Mouse (Mus musculus) left cerebral cortex, postnatal 25 days (tissue): ENCODE measurements around the gene Ubald2. TPM values are rescaled to one million over a fixed set of nuclear protein-coding genes. Genes with fewer than 3 reads are reported as not detected.
"Not testable (repeated sequence)": the region's sequence is repeated elsewhere in the genome, so short reads cannot be mapped to it uniquely, and the experiment has no call there.

Experiments used
- DNase-seq, 2 experiments: peaks; one replicate each; pipeline ENCODE4 v3.0.0; 2022; ENCODE audit warnings: low spot score in 2 of 2, mixed read lengths in 1 of 2
- intact Hi-C: fragments of 180-260 bp; cut with DNase I; formaldehyde crosslinking; loops from one replicate; pipeline ENCODE4 v1.15.1; 2025
- total RNA-seq, 2 experiments: library from RNA; stranded (reverse); gene quantifications; 2 replicates each; pipeline ENCODE4 v1.2.3; 2021

Gene Ubald2
- total RNA-seq, 2 experiments from 2014 or later, result 31.3 to 33.7 TPM

- peak; percentile 91 to 94 for DNase-seq
- intact Hi-C loops, result loop anchor here (1.0 kb wide), 1 partner anchor 21 kb away; the partner anchor contains the start of gene Ubald2
These were observed 20.8 kb upstream of the Ubald2 start, which contains the start of gene Rnf157 for GRCm38 (mm10) chr11:116412904-116413630. Rnf157 (minus strand) TSS chr11:116413032.

- DNase-seq, result no peak
These were observed 20.3 kb upstream of the Ubald2 start for GRCm38 (mm10) chr11:116413631-116414022.

DNA sequence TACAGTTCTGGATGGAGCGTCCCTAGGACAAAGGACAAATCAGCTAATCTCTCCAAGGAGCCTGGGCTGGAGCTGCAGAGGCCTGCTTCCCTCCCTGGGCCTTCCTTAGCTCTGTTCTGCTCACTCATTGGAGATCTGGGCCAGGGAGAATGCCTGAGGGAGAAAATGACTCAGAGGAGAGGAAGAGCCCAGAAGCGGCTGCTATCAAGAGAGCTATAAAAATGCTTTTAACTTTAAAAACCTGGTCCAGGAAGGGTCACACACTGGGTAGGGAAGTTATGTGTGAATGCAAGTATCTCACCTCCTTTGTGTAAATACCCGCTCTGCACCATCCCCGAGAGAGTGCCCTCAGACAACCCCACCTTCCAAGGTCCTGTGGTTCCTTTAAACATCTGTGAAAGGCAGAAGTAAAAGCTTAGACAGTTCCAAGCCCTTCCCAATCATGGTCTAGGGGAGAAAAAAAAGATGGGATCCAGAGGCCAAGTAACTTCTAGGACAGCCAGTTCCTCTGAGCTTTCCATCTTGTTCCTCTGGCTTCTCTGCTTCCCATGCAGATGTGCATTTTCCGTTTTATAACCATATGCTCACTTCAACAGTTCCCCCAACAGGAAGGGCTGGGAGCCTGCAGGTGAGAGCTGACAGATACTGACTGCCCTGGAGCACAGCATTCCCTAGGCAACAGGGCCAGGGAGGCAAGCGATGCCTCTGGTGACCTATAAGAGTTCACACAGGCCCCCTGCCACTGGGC is 17.5 kb upstream of the Ubald2 start:
- intact Hi-C loops, result no loop called here
- DNase-seq, result no peak

More at GRCm38 (mm10) chr11:116413631-116414022, 20.3 kb upstream of the Ubald2 start:
- intact Hi-C loops, result loop anchor here (1.0 kb wide), 1 partner anchor 21 kb away; the partner anchor contains the start of gene Ubald2

- DNase-seq, result no peak
- intact Hi-C loops, result no loop called here
These were observed 16.8 kb upstream of the Ubald2 start for GRCm38 (mm10) chr11:116417054-116417453.

DNA sequence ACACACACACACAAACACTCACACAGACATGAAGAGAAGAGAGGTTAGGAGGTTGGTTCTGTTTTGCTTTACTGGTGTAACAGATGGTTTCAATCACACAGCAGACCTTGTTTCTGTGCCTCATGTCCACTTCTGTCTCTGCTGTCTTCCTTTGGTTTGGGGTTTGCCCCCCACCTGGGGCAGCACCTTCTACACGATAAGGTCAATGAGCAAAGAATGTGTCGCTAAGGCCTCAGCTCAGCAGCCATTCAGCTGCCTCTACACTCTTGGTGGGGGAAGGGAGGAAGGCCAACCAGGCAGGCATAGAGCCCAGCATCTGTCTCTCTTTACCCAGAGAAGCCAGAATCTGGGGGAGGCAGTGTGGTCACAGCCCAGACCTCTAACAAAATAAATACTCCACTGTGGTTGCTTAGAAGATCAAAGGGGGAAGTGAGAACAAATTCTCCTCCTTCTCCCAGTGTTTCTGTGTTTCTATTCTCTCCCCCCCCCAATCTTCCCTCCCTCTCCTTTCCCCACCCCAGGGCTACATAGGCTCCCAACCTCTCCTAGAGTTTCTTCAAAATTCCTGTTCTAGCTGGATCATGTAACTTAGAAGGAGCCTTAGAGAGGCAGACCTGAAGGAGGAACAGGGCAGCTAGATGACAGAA is 15.6 kb upstream of the Ubald2 start:
- intact Hi-C loops, result no loop called here
- peak in 1 of 2 experiments; percentile 56 for DNase-seq

DNA sequence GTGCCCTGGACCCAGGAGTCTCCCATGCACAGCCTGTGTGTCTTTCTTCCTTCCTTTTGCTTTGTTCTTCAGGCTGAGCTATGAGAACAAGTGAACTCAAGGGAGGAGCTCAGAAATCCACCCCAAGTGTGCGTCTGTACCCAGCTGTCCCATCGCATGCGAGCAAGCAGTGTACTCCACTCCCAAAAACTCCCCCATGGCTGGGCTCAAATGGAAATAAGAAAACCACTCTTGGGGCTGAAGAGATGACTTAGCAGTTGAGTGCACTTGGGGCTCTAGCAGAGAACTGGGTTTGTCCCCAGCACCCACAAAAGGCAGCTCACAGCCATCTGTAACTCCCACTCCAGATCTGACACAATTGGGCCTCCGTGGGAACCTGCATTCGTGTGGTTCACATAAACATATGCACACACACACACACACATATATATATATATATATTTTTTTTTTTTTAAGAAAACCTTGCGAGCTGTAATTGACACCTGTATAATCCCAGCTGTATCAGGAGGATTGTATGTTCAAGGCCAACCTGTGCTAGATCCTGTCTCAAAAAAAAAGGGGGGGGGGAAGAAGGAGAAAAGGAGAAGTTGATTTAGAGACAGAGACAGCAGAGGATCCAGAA is 14.9 kb upstream of the Ubald2 start:
- DNase-seq, result no peak
- intact Hi-C loops, result no loop called here

DNA sequence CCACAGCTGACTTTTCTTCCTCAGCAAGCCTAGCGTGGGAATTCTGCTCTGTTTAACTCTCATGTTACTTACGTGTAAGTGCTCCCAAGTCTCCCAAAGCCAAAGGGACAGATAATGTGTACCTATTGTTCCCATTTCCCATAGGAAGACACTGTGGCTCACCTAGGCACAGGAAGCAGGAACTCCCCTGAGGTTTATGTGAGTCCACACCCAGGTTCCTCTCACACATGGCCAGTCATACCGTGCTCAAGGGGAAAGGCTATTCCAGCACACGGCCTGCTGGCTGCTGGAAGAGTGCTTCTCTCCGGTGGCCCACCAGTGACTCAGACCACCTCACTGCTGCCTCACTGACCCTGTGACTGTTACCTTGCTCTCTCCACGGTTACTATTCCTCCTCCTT is 12.8 kb upstream of the Ubald2 start:
- DNase-seq, result no peak

DNA sequence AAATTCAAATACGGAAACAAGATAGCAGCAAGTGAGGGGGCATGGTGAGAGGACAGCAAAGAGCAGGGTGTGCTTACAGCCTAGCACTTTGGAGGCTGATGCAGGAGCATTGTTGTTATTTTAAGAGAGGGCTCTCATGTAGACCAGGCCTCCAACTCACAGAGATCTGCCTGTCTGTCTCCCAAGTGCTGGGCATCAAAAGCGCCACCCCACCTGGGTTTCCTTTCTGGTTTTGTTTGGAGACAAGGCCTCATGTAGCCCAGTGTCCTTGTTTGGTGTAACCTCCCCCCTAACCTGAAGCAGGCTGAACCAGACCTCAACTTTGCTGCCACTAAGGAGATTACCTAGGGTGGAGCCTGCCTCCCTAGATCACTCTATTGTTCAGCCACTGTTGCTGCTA is 11.3 kb upstream of the Ubald2 start:
- intact Hi-C loops, result no loop called here
- DNase-seq, result no peak

More for the DNA sequence above, 12.8 kb upstream of the Ubald2 start:
- intact Hi-C loops, result no loop called here

GRCm38 (mm10) chr11:116423214-116423613 is 10.7 kb upstream of the Ubald2 start:
- no peak for DNase-seq
- intact Hi-C loops, result no loop called here

GRCm38 (mm10) chr11:116423782-116424620 is 9.9 kb upstream of the Ubald2 start:
- intact Hi-C loops, result no loop called here
- no peak for DNase-seq

GRCm38 (mm10) chr11:116424621-116425407 is 9.1 kb upstream of the Ubald2 start:
- intact Hi-C loops, result no loop called here
- no peak for DNase-seq

- intact Hi-C loops, DNase-seq: not testable (repeated sequence)
These were observed 7.6 kb upstream of the Ubald2 start for GRCm38 (mm10) chr11:116426328-116426727.

DNA sequence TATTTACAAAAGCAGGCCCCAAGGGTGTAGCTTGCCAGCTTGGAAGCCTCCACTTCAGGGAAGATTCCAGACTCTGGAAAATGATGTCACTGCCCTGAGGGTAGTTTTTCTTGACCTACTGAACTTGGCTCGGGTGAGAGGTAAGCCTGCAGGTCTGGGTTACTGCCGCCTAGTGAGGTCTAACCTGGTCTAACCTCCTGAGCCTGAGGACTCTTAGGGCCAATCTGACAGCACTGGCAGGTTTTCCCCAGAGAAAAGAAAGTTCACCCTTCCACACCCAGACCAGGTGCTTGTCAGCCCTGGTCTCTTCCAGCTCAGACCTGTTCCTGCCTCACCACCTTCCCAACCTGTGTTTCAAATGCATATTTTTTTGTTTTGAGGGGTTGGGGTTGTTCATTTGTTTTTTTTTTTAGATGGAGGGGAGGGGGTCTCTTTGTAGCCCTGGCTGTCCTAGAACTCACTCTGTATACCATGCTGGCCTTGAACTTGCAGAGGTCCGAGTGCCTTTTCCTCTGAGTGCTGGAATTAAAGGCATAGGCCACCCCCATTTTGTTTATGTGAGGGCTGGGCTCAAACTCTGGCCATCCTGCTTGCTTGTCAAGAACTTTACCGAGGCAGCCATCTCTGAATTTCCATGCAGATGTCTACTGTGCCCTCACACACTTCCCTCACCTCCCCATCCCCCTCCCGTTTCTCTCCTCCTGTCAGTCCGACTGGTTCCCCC is 6.9 kb upstream of the Ubald2 start:
- intact Hi-C loops, result no loop called here

DNA sequence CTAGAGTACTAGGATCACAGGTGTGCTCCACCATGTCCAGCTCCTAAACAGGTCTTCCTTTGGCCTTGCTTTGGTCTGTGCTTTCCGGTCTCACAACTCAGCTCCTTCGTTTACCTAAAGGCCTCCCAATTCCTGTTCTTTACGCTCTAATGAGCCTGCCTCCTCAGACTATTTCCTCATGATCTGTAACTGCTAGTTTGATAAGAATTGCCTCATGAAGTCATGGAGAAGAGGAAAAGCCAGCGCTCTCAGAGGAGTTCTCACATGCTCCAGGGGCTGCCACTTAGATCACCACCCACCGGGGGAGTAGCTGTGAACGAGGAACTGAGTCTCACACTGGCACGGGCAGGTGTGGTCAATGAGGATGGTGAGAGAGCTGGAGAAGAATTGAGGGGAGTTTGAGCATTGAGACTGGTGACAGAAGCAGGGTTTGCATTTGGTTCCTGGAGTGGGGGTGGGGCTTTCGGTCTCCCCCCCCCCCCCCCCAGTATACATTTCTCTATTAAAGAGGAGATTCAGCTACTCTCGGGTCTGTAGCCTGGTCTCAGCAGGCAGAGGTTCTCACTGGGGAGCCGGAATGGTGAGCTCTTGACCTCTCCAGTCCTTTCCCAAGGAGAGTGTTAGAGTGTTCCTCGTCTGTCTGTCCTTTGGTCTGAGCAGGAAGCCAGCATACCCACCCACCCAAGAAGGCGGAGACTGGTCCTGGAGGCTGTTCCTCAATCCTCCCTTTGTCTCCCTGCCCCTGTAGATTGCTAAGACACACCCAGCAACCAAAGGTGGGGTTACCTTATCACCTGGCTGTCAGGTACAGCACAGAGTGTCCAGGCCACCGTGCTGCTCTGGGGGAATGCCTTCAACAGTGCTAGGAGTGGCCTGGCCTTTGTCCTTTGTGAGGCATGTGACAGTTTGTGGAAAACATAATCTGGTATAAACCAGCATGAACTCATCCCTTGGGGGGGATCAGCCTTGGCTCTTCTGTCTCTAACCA is 4.7 kb upstream of the Ubald2 start:
- intact Hi-C loops, result no loop called here
- DNase-seq, result no peak

More for the DNA sequence above, 6.9 kb upstream of the Ubald2 start:
- no peak for DNase-seq

- DNase-seq, result no peak
- intact Hi-C loops, result no loop called here
These were observed 3.9 kb upstream of the Ubald2 start for GRCm38 (mm10) chr11:116429862-116430613.
